Mouse (Mus musculus) ovary, postnatal 36 days (tissue): ENCODE results near the gene Adgrl2.

Experiments used
- DNase-seq: peaks from one replicate; pipeline ENCODE4 v3.0.0; 2022; ENCODE audit warnings: low spot score, mixed read lengths

Adgrl2 gene

GRCm38 (mm10) chr3:148990531-148991003, at the start of gene Adgrl2:
TSS of gene Adgrl2 (minus strand) at chr3:148990555.
- DNase-seq: no peak

DNA sequence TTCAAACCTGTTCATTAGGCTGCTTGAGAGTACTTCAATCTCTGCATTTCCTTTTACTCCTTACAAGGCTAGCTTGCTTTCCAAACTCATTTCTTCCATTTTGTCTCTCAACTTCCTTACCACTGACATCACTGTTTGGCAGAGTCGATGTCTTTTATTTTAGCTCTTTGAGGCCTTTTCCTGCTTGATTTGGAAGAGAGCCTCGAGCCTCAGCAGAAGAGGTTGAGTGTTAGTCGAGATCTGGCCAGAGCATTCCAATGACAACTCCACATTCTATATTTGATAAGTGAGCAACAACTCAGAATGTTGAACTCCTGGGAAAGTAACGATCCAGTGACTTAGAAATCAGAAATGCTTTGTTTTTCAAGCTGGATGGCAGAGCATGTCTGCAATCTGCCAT, 48.4 kb upstream of the Adgrl2 start:
- DNase-seq: no peak

- DNase-seq: no peak
These were observed 29.6 kb upstream of the Adgrl2 start for GRCm38 (mm10) chr3:149019925-149020324.

GRCm38 (mm10) chr3:149009311-149009710, 19.0 kb upstream of the Adgrl2 start:
- DNase-seq: no peak

DNA sequence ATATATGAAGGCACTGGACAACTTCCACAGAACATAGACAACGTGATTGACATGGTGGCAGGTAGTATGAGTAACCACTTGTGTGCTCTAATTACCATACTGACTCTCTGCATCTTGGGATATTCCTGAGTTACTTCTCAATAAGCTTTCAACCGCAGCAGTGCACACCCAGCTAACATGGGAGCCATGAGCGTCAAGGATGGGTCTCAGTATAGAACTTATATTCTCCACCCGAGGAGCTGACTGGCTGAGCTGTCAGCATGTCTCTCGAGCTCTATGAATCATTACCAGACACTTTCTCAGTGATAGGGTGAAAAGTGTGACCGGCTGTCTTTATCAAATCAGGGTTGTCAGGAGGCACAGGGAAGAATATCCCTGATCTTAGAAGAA, 18.3 kb upstream of the Adgrl2 start:
- no peak for DNase-seq

DNA sequence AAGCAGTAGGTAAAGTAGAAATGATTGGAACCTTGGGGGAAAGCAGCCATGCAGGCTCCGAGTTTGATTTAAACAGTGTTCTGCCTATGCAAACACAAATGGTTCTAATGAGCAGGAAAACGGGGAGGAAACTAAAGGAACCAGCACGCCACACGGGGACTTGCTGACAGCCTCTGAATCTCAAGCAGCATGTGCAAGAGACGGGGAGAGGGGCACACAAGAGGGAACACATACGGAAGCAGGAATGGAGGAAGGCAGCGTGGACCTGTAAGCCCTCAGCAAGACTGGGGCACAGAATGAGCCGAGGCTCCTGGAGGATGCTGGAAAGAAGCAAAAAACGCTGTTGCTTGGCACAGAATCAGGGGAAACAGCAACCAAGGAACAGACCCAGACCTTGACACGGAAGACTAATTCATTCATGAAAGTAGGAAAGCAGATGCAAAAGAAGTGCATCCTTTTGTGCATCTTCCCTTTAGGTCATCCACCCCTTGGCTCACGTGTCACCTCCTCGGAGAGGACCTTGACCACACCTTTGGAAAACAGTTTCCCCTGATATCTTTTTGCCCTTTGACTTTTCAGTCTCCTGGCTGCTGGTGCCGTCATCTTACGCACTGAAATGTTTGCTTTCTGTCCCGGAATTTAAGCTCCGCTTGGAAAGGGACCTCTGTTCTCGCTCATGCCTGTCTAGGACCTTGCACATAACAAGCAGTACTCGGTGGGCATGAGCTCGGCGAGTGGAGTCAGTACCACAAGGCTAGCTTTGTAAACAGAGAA, 17.7 kb upstream of the Adgrl2 start:
- DNase-seq: no peak

- no peak for DNase-seq
These were observed 11.0 kb upstream of the Adgrl2 start for GRCm38 (mm10) chr3:149001364-149001763.

- DNase-seq: no peak
These were observed 8.3 kb upstream of the Adgrl2 start for GRCm38 (mm10) chr3:148998661-148999060.

GRCm38 (mm10) chr3:148991056-148991455, 701 bp upstream of the Adgrl2 start:
- no peak for DNase-seq

GRCm38 (mm10) chr3:148989818-148990530, 381 bp downstream of the Adgrl2 start:
- peak; percentile 69 for DNase-seq

DNA sequence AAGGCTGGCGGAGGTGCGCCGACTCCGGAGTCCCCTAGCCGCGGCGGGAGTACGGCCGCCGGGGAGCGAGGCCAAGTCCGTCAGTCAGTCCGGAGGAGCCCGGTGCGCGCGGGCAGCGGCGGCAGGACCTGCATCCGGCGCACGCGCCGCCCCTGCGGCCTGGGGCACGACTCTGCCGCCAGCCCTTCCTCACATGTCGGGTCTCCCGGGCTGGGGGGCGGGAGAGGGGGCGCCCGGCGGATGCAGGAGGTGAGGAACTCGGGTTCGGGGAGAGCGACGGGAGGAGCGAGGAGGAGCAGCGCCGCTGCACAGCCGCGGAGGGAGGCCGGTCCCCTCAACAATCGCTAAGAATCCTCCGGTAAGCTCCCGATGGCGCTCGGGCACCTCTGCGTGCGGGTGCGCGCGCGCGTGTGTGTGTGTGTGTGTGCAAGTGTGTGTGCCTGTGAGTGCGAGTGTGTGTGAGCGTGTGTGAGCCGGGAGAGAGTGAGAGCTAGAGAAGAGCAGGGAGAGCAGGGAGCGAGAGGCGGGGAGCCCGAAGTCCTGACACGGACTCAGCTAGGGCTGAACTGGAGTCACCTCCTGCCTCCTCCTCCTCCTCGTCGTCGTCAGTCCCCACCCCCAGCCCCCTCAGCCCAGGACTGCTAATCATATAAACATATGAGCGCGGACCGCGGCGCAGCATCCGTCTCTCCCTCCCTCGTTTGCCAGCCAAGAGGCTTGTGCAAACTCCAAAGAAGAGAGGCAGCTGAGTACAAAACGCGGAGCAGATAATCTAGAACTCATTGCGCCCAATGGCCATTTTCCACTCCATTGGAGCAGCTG, 1.1 kb downstream of the Adgrl2 start:
- DNase-seq: peak; percentile 86

DNA sequence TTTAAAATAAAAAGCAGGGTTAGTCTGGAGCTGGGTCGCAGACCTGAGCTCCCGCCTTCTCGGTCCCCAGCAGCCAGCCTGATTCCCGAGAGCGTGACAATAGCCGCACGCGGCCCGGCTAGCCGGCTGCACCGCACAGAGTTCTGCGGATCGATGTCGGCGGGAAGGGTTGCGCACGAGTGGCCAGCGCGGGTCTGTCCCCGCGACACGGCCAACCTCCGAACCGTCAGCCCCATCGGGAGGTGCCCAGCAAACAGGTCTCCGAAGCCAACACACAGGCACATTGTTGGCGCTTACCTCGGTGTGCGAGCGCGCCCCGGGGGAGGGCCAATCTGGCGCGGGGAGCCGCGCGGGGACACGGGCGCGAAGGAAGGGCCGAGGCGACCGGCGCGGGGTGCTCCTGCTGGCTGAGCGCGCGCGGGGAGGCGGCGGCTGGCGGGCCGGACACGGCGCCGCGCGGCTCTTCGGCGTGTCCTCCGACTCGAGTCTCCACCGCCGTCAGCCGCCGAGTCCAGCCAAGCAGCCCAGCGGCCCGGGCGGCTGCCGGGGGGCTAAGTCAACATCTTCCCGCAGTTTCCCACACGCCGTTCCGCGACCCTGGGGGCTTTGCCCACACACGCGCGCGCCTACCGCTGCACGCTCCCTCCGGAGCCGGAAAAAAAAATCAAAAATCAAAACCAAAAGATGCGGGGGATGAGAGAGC, 1.9 kb downstream of the Adgrl2 start:
- peak; percentile 46 for DNase-seq

- DNase-seq: peak; percentile 85
These were observed 2.6 kb downstream of the Adgrl2 start for GRCm38 (mm10) chr3:148987591-148988292.

GRCm38 (mm10) chr3:148986894-148987590, 3.3 kb downstream of the Adgrl2 start:
- DNase-seq: no peak

GRCm38 (mm10) chr3:148986296-148986893, 4.0 kb downstream of the Adgrl2 start:
- no peak for DNase-seq

- DNase-seq: no peak
These were observed 6.0 kb downstream of the Adgrl2 start for GRCm38 (mm10) chr3:148984326-148984725.

DNA sequence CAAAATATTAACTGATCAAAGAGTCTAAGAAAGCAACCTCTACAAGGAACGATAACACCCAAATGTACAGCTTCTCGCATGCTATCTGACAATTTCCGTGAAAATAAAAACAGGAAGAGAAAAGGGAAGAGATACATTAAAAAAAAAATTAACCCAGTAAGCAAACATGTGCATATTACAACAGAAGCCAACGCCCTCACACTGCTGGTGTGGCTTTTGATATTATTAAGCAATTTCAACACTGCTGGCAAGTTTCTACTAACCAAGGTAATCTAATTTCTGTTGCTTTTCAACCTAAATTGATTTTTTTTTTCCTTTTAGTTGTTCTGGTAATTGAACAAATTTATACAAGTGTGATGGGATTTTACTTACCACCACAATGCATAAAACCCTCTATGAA, 8.0 kb downstream of the Adgrl2 start:
- DNase-seq: no peak

DNA sequence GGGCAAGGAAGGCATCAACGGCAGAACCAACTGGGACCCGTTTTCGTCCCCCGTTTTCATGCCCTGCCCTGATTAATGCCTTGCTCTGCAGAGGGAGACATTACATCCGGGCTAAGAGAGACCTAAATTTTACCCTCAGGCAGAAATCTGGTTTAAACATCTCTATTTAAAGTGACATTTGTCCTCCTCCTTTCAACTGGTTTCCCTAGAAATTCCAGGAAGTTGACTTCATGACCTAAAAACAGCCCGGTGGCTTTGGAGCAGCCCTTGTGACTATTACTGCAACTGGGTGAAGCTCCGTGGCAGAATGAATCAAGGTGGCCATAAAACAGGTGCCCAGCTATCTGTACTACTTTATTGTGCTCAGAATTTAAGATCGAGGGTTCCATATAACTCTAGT, 8.6 kb downstream of the Adgrl2 start:
- DNase-seq: no peak

GRCm38 (mm10) chr3:148978541-148978940, 11.8 kb downstream of the Adgrl2 start:
- DNase-seq: no peak

DNA sequence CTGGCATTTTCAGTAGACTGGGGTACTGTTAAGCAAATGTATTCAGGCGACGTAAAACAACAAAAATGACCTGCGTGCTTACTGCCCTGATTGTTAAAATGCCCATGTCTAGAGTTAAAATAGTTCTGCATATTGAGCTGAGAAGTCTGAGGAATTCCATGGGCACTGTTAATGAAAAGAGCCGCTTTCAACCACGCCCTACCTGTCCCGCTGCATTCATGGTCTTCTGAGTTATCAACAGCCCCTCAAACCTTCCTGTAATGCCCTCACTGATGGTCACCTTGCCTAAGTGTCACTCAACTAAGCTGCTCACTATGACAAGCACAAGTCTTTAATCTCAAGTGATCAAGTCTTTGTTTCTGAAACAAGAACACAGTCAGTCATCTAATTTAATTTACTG, 12.5 kb downstream of the Adgrl2 start:
- DNase-seq: no peak
